Mouse (Mus musculus) testis, adult 2 months (tissue): ENCODE measurements at regions not wholly inside any gene's neighbourhood (a gene's known extent, or its start where the extent isn't known, plus 50 kb on each side); places are given as distances from the start of the nearest gene placed in this dataset.

ENCODE experiments used
- H3K27ac ChIP-seq: fragments of 200-500 bp; 2 replicates; pipeline ENCODE4 v1.5.1; 2012; ENCODE audit warnings: low read depth, low read length; ENCODE audit not compliant: control insufficient read depth, insufficient read depth
- H3K27me3 ChIP-seq: fragments of 200-500 bp; 2 replicates; pipeline ENCODE4 v1.6.1; 2012; ENCODE audit warnings: mild to moderate bottlenecking, low read length, moderate library complexity; ENCODE audit not compliant: control insufficient read depth, insufficient read depth
- H3K36me3 ChIP-seq: fragments of 200-500 bp; 2 replicates; pipeline ENCODE4 v1.6.1; 2012; ENCODE audit warnings: mild to moderate bottlenecking, low read length; ENCODE audit not compliant: control insufficient read depth, insufficient read depth
- H3K4me1 ChIP-seq: fragments of 200-500 bp; 2 replicates; pipeline ENCODE4 v1.6.1; 2012; ENCODE audit warnings: low read length; ENCODE audit not compliant: control insufficient read depth, insufficient read depth
- H3K4me3 ChIP-seq: fragments of 200-500 bp; 2 replicates; pipeline ENCODE4 v1.5.1; 2012; ENCODE audit warnings: low read depth, mild to moderate bottlenecking, low read length, moderate library complexity, mixed read lengths; ENCODE audit not compliant: control insufficient read depth
- CTCF ChIP-seq: fragments of 200-500 bp; IDR thresholded peaks from 2 replicates; pipeline ENCODE4 v1.5.1; 2012; ENCODE audit warnings: low read depth, mild to moderate bottlenecking, inconsistent platforms, low read length, moderate library complexity; ENCODE audit not compliant: control insufficient read depth, insufficient read depth, insufficient replicate concordance
- POLR2A ChIP-seq: fragments of 200-500 bp; IDR thresholded peaks from 2 replicates; pipeline ENCODE4 v1.6.1; 2012; ENCODE audit warnings: low read depth, mild to moderate bottlenecking, inconsistent platforms, low read length, moderate library complexity; ENCODE audit not compliant: control insufficient read depth

GRCm38 (mm10) chr10:96479350-96479749 is 137.5 kb upstream of the Btg1 start:
- H3K36me3 ChIP-seq = no peaks in the 10 kb centered on the region
- peaks cover 4% of the 10 kb centered on the region for H3K4me1 ChIP-seq
- TF ChIP-seq CTCF = no peak
- TF ChIP-seq POLR2A = no peak
- no peak overlapping the region for H3K4me3 ChIP-seq
- no peak overlapping the region for H3K27ac ChIP-seq
- no peaks in the 10 kb centered on the region for H3K27me3 ChIP-seq

GRCm38 (mm10) chr10:96479786-96480185 is 137.0 kb upstream of the Btg1 start:
- Histone ChIP-seq H3K4me3 (no peak overlapping the region), H3K36me3 (no peaks in the 10 kb centered on the region), H3K27me3 (no peaks in the 10 kb centered on the region), H3K4me1 (peaks cover 4% of the 10 kb centered on the region), H3K27ac (no peak overlapping the region)
- no peak for TF ChIP-seq CTCF
- TF ChIP-seq POLR2A = no peak

- no peak overlapping the region for H3K27ac ChIP-seq
- H3K4me1 ChIP-seq = peaks cover 4% of the 10 kb centered on the region
- no peak for TF ChIP-seq POLR2A
- no peak for TF ChIP-seq CTCF
- H3K4me3 ChIP-seq = no peak overlapping the region
- H3K36me3 ChIP-seq = no peaks in the 10 kb centered on the region
- no peaks in the 10 kb centered on the region for H3K27me3 ChIP-seq
Measured at GRCm38 (mm10) chr10:96480453-96481324, 136.1 kb upstream of the Btg1 start.

- Histone ChIP-seq H3K4me3 (no peak overlapping the region), H3K4me1 (peaks cover 4% of the 10 kb centered on the region), H3K27ac (no peak overlapping the region), H3K36me3 (no peaks in the 10 kb centered on the region), H3K27me3 (no peaks in the 10 kb centered on the region)
- TF ChIP-seq POLR2A = no peak
- TF ChIP-seq CTCF = no peak
Measured at GRCm38 (mm10) chr10:96481325-96481638, 135.5 kb upstream of the Btg1 start.

- no peak overlapping the region for H3K4me3 ChIP-seq
- TF ChIP-seq POLR2A = no peak
- TF ChIP-seq CTCF = no peak
- H3K27me3 ChIP-seq = no peaks in the 10 kb centered on the region
- no peaks in the 10 kb centered on the region for H3K36me3 ChIP-seq
- H3K4me1 ChIP-seq = no peaks in the 10 kb centered on the region
- H3K27ac ChIP-seq = no peak overlapping the region
Measured at GRCm38 (mm10) chr10:96486724-96487123, 130.1 kb upstream of the Btg1 start.

GRCm38 (mm10) chr10:96493706-96494105 is 123.1 kb upstream of the Btg1 start:
- no peaks in the 10 kb centered on the region for H3K36me3 ChIP-seq
- TF ChIP-seq CTCF = no peak
- no peak for TF ChIP-seq POLR2A
- H3K4me1 ChIP-seq = no peaks in the 10 kb centered on the region
- no peak overlapping the region for H3K4me3 ChIP-seq
- no peak overlapping the region for H3K27ac ChIP-seq
- no peaks in the 10 kb centered on the region for H3K27me3 ChIP-seq

GRCm38 (mm10) chr10:96496700-96497099 is 120.1 kb upstream of the Btg1 start:
- Histone ChIP-seq H3K27me3 (no peaks in the 10 kb centered on the region), H3K36me3 (no peaks in the 10 kb centered on the region), H3K27ac (no peak overlapping the region), H3K4me3 (no peak overlapping the region), H3K4me1 (no peaks in the 10 kb centered on the region)
- no peak for TF ChIP-seq CTCF
- no peak for TF ChIP-seq POLR2A

- no peak overlapping the region for H3K27ac ChIP-seq
- TF ChIP-seq POLR2A (no peak), CTCF (no peak)
- H3K4me3 ChIP-seq = no peak overlapping the region
- H3K4me1 ChIP-seq = no peaks in the 10 kb centered on the region
- no peaks in the 10 kb centered on the region for H3K36me3 ChIP-seq
- H3K27me3 ChIP-seq = no peaks in the 10 kb centered on the region
Measured at GRCm38 (mm10) chr10:96497482-96497881, 119.3 kb upstream of the Btg1 start.
